Mouse (Mus musculus) cortical plate, adult 2 months (tissue): ENCODE data around the gene Rpl11.

Source experiments
- CTCF ChIP-seq: fragments of 200-500 bp; IDR thresholded peaks from 2 replicates; pipeline ENCODE4 v1.5.1; 2011; ENCODE audit warnings: mild to moderate bottlenecking, control low read depth, low read length; ENCODE audit not compliant: insufficient read depth; ENCODE audit errors: extremely low read depth
- POLR2A ChIP-seq: fragments of 200-500 bp; IDR thresholded peaks from 2 replicates; pipeline ENCODE4 v1.6.1; 2011; ENCODE audit warnings: mild to moderate bottlenecking, low read length, control low read depth; ENCODE audit not compliant: insufficient read depth; ENCODE audit errors: extremely low read depth

GRCm38 (mm10) chr4:135993941-135994340, 59.3 kb downstream of the Rpl11 start:
- no peak for TF ChIP-seq POLR2A
- TF ChIP-seq CTCF = no peak
